Mouse (Mus musculus): ENCODE measurements at regions not wholly inside any gene's neighbourhood (a gene's known extent, or its start where the extent isn't known, plus 50 kb on each side); places are given as distances from the start of the nearest gene placed in this dataset.

DNA sequence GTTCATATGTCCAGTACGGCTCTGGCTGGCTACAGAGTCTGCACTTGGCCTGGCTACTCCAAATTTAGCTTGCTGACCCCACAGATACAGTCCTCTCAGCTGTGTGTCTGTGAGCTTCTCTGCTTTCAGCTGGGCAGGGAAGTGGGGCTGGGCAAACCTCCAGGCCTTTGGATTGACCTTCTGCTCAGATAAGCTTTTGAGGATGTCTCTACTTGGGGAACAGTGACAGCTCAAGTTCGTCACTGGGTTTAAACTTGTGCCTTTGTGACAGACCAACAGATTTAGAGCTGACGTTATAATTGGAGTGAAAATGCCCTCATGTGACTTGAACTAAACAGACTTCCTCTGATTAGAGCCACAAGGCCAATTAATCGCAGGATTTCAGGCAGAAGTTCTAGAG, 78.4 kb upstream of the 1700025G04Rik start:
- peak; percentile 31 for DNase-seq (ENCODE audit: low read depth, low spot score)

DNA sequence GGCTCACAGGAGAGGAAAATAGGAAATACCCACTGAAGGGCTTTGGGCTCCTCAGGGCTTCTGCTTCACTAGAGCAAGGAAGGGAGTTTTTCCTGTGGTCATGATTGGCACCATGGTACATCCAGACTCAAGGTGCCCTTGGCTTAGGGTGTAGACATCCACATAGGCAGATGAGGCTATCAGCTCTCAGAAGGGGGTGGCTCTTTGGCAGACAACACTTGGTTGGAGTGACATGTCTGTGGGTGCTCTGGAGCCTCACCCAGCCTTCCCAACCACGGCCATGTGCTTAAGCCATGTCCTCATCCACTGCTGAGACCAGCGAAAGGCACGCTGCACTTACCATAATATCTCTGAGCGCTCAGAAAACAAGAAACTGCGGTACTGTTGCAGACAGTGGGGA, 77.8 kb upstream of the 1700025G04Rik start:
- DNase-seq (ENCODE audit: low read depth, low spot score), result no peak

DNA sequence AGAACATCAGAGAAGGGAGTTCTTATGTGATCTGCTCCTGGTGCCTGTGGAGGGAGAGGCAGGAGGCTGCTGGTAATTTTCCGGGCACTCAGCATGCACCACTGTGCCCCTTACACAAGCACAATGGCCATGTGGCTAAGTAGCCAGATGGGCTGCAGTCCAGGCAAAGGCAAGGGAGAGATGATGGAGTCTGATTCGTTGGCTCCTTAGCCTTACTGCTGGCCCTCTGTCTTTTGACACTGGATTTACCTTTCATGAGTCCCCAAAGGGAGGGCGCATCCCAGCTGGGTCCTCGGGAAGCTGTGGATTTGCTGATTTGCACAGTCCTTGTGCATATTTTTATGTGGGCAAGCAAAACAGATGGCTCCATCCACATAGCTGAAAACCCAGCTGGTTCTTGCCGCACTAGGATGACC, 75.6 kb upstream of the 1700025G04Rik start:
- DNase-seq (ENCODE audit: low read depth, low spot score), result peak; percentile 21

DNA sequence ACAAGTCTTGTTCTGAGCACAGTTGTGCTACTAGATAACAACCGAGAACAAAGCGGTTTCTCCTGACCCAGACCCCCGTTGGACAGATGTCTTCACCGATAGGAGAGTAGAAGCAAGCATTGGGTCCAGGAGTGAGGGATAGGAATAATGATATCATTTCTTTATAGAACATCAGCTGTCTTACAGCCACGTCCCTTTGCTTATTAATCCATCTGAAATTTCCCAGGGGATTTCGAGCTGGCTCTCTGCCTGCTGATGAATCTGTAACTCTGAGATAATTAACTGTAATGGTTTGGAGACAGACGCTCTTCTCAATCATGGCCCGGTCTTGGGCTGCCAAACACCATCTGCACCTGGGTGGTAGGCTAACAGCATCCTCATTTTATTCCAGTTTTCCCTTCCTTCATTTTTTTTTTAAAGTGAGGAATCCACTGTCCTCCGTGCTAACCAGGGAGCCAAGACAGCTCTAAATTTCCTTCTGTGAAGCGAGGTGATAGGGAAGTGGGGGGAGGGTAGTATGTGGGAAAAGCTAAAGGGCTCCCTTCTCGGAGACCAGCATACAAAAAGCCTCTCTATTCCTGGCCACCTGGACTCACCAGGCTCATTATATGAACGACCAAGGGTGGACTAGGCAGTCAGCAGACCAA, 75.0 kb upstream of the 1700025G04Rik start:
- no peak for DNase-seq (ENCODE audit: low read depth, low spot score)

- DNase-seq (ENCODE audit: low read depth, low spot score), result no peak
Observed at GRCm38 (mm10) chr1:152164212-152164611, 74.3 kb upstream of the 1700025G04Rik start.

- no peak for DNase-seq (ENCODE audit: low read depth, low spot score)
Observed at GRCm38 (mm10) chr1:152152474-152152873, 62.5 kb upstream of the 1700025G04Rik start.

- DNase-seq (ENCODE audit: low read depth, low spot score), result no peak
Observed at GRCm38 (mm10) chr1:152148731-152149130, 58.8 kb upstream of the 1700025G04Rik start.

- DNase-seq (ENCODE audit: low read depth, low spot score), result no peak
Observed at GRCm38 (mm10) chr1:152140175-152140574, 50.2 kb upstream of the 1700025G04Rik start.
